Mouse (Mus musculus) adipocyte (in vitro differentiated cells): ENCODE measurements around the gene Cdca7.

Source experiments
- DNase-seq: peaks from one replicate; pipeline ENCODE4 v3.0.0-alpha.2; 2016; ENCODE audit warnings: low spot score

Cdca7 gene

DNA sequence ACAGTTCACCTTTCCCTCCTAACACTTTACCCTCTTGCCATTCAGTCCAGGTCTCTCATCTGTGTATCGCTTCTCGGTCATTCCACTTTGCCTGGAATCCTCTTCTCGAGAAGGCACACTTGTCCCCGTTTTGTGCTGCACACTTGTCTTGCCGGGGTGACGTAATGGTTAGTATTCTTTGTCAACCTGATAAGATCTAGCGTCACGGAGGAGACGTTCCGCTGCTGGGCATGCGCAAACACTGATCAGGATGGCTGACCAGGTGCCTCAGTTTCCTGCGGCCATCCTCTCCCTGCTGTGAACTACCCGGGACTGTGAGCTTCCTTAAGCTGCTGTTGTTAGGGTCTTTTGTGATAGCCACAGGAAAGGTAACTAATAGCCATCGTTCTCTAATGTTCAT, 17.1 kb downstream of the Cdca7 start:
- DNase-seq = no peak

DNA sequence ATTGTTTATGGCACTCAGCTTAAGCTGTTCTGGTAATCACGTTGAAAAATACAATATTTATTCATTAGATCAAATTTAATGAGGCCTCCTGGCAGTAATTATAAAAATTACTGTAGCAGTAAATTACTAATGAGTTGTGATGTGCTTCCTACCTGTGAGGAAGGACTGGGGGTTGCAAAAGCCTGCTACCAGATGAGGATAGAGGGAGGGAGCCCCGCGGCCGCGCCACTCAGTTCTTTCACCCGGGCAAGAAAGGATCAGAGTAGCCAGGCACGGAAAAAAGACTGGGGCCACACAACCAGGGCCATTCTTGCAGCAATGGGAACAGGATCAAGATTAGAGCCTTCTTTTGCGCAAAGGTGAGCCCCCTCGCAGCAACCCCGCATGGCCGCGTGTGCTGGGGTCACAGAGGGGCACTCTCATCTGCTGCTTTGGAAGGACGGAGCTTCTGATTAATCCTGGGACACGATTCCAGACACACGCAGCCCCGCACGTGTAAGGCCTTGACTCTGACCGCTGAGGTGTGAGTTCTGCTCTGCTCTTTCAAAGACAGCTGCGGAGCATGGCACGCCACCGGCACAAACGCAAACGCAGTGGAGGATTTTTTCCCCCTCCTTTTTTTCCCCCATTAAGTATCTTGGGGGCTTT, 23.2 kb downstream of the Cdca7 start:
- DNase-seq = no peak

DNA sequence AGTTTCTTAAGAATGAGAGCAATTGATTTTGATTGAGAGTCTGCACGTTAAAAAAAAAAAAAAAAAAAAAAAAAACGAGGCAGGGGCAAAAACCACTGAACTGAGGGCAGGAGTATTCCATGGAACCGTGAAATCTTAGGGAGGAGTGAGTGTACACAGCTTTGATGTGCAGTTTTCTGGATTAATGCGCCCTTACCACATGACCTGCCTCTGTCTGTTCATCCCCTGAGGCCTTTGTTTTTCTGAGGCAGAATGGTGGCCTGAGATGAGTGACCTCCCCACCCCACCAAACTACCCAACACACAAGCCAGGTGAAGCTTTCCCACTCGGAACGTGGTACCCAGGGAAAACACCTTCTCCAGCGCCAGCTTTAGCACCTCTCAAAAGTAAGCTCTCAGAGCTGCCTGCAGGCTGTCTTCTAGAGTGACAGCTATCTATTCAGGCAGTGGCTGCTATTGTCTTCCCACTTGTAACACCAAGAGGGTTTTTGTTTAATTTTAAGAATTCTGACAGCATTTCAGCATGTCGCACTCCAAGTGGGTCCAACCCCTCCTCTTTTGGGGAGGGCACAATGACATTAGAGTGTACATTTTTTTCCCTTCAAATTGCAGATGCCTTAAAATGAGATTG, 23.9 kb downstream of the Cdca7 start:
- DNase-seq = no peak

DNA sequence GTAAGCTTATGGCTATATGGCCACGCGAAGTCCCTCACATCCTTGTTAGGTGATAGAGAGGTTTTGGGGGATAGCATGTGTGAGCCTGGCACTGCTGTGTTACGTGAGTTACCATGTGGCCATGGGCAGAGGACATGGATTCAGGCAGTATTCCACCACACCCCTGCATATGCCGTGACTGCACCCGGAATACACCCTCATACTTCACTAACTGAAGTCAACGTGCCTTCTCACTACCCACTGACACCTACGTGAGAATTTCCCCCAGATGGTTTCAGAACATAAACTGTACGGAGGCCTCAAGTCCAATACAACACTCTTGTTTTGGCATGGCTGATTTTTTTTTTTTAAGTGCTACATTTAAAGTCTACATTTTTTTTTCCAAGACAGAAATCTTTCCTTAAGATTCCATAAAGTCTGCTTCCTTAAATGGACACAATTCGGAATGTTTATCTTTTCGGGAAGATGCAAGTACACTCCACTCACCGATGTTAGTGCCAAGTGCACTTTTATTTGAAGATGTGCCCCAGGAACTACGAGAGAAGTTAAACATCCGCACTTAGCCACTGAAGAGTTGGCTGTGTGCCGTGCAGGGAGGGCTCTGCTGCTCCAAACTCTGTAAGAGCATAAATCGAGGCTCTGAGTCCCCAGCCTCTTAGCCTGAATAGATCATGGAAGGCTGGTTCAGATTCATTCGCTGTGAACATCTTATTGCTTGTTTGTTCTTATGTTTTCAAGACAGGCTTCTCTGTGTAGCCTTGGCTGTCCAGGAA, 26.3 kb downstream of the Cdca7 start:
- no peak for DNase-seq

DNA sequence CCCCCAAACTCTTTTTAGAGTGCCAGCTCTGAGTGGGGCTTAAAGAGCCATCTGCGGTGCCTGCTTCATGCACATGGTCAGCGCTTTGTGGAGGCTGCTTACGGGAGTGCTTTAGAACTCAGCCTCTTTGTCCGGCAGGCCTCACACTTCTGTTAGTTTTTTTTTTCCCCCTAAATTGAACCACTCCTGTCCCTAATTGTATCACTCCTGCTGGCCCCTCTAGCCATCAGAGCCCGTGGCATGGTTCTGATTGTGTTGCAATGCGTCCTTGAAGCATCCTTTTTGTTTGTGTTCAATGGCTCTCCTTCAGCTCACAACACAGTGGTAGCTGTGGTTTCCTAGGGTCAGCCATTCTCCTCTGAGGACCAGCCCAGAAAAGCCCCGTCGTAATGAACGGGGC, 27.7 kb downstream of the Cdca7 start:
- DNase-seq = no peak

DNA sequence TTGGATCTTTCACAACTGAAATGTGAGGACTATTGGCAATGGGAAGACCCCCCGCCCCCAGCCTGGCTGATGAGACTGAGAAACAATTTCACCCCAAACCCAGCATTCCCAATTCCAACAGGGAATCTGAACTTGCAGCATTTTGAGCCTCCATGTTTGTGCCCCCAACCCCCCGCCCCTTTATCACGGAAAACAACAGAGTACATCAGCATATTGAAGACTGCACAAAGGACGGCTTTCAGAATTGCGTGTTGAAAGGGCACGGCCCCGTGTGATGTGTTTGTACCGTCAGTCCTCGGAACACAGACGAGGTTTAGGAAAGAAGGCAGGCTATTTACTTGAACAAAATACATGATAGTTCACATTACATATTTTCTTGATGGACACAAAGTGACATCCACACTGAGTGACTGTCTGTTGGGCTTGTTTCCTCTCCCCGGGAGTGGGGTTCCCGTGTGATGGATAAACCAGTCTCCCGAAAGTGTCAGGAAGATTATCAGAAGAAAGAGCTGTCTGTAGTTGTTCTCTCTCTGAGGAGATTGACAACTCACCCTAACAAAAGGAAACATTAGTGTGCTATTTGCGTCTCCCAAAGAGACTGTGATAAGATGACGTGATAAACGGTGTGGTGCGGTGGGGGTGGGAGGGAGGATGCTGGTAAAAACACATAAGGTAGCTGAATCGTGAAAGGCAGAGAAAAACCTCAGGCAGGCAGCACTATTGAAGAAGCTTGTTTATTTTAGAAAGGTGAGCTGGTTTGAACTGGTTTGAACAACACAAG, 32.1 kb downstream of the Cdca7 start:
- DNase-seq = no peak

DNA sequence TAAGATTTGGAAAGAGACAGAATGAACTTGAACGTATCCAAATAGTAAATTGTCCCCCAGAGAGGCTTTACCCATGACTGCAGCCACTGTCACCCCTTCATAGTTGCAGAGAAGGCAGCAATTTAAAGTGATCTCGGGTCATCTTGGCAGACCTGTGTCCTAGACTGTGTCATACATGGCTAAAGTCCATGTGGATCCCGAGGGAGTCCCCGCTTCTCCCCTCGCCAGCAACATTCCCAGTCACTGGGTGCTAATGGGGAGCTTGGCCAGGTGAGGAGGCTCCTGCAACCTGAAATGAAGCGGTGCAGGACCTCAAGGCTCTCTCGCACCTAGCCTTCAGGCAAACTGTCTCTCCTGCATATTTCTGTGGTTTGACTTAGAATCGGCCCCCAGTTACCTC, 32.9 kb downstream of the Cdca7 start:
- no peak for DNase-seq

DNA sequence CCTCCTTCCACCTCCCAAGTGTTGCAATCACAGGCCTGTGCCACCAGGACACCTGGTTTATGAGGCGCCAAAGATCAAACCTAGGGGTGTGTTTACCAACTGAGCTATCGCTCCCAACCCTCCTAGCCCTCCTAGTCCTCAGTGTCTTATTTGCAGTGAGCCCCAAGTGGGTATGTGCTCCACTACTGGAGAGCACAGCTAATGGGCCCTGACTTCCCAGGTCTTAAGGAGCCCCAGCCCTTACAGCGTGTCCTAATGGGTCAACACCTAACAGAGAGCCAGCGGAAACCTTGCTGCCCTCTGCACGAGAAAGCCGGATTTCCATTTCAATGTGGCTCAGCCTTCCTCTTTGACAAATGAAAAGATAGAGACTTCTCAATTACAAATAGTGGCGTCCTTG, 39.6 kb downstream of the Cdca7 start:
- no peak for DNase-seq

DNA sequence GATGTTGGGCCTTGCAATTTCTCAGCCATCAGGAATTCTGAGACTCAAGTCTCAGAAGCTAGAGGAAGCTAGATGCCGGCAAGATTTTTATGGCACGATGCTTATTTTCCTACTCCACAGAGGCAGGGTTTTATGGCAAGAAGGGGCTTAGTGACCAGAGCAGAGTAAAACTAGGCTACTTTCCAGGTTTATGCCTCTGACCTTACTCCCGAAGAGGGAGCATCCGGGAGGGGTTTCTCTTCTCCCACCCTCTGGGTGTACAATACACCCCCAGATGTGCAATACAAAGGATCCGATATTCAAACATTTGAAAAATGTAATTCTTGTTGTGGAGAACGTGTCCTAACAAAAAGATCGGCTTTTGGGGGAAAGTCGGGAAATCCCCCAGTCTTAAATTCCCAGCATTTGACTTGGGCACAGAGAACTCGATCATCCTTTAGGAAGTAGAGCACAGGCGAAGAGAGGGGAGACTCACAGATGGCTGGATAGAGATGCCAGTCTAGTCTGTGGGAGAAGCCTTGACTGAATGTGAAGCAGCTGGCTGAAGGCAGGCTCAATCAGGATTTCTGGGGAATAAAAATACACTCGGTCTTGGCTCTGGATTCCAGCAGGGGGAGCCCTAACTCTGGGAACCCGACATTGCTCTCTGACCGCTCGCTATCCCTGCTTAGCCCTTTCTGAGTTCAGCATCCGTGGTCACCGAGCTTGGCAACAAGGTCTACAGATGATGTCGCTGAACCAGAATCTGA, 40.2 kb downstream of the Cdca7 start:
- peak; percentile 95 for DNase-seq

DNA sequence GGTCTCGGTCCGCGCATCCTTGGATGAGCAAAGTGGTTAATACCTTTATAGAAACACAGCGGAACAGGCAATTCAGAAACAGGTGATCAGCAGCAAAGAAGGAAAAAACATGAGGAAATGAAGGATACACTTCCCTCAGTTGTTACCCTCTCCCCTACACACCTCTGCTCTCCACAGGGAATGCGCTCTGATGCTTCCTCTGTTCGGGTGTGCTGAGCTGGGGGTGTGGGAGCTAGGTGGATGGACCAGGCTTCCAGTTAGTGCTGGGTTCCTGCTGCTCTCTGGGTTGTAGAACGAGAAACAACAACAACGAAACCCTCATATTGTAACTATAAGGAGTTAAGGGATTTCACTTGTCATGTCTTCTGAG, 40.7 kb downstream of the Cdca7 start:
- DNase-seq = no peak

DNA sequence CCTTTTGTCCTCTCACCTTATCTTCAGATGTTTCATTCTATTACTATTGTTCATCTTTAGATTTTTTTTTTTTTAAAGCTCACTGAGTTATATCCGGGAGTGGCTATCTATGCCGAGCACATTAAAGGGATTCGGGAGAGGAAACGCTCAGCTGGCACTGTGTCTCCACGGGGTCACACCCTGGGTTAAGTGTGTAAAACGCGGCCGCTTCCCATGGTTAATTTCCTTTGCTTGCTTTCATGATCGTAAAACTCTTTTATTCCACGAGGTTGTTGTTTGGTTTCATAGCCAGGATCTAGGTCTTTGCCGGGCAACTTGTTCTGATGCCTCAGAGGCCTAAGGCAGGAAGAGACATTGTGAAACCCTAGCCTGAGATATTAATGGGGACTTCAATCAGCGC, 48.1 kb downstream of the Cdca7 start:
- no peak for DNase-seq

DNA sequence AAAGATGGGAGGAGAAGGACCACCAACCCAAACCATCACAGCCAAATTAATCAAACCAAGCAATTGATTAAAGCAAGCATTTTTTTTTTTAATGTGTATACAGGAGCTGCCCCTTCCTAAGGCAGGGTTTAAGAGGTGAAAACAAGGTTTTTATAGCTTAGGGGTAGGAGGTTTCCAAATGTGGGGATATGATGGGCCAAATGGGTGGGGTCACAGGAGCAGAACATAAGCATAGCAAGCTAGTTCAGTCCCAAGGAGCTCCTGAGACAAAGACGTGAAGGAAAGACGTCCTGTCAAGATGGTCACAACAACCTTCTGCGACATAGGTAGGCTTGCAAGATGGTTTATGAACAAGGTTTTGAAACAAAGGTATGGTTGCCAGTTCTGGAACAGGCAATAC, 49.6 kb downstream of the Cdca7 start:
- no peak for DNase-seq

DNA sequence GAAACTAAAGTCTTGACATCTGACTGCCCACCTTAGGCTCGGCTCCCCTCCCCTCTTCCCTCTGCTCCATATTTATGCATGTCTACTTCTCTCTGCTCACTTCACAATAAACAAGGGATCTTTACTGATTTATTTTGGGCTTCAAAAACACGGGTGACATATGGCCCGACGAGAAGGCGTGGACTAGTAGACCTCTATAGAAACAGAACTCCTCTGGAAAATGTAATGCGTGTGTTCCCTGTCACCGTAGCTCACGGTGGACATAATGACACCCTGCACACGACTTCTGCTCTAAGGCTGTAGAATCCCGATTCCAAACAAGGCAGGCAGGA, 53.0 kb downstream of the Cdca7 start:
- no peak for DNase-seq

DNA sequence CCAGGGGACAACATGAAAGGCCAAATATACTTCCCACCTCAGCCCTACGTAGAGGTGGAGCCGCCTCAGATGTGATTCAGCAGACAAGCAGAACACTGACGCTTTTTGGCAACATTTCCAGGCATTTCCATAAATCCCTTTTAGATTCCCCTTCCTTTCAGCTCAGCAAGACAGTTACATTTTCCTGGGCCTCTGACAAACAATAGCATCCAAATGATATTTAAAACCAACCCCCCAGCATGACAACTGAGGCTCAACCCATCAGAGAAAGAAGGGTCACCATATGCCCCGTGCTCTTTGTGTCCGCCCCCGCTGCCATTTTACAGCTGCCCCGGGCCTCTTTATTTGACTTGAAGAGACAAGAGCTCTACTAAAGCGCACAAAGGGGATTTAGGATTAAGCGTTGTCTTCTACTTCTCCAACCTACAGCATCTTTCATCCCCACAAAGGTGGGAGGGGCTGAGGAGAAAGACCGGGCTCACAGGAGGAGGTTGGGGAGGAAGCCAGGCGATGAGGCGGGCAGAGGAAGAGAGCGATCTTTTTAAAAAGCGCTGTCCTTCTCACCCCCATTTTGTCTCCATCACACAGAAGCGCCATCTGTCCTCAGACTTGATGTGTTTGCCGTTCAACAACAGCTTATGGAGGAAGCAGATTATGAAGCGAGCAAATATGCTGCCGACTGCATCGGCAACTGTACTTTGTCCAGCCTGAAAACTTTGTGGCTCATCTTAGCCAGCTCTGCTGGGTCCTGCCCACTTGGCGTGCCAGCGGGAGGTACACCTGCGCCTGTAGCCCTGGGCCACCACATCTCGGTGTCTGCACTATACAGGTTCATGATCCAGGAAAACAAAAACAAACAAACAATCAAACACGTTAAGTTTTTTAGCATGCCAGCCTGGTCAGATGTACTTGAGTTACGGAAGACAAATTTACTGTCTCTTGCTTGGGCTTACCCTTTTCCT, 53.7 kb downstream of the Cdca7 start:
- DNase-seq = no peak

DNA sequence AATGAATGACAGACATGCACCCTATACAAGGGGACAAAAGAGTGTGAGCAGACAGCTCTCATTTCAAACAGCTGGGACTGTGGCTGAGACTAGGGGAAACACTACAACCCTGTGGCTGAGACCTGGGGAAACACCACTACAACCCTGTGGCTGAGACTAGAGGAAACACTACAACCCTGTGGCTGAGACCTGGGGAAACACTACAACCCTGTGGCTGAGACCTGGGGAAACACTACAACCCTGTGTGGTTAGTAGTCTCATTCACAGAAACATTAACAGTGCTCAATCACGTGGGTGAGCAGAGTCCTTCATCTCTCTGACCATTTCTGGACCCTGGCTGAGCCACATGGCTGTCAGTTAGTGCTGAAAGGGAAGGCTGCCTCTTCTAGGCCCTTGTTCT, 59.9 kb downstream of the Cdca7 start:
- no peak for DNase-seq
